Mouse (Mus musculus) brain, embryonic 14.5 days (tissue): ENCODE results near the gene Acer3. TPM values are rescaled to one million over a fixed set of nuclear protein-coding genes. Genes with fewer than 3 reads are reported as not detected.
A peak's percentile ranks its signal among the peaks of the same experiment; 100 is the strongest.

Experiments
- DNase-seq: peaks from one replicate; pipeline ENCODE4 v3.0.0-alpha.2; 2011; ENCODE audit warnings: low read depth
- CTCF ChIP-seq: fragments of 200-500 bp; IDR thresholded peaks from 2 replicates; pipeline ENCODE4 v1.5.1; 2012; ENCODE audit warnings: inconsistent platforms, mild to moderate bottlenecking, moderate library complexity, borderline replicate concordance; ENCODE audit not compliant: insufficient read depth, insufficient read length; ENCODE audit errors: extremely low read depth
- POLR2A ChIP-seq: fragments of 200-500 bp; IDR thresholded peaks from 2 replicates; pipeline ENCODE4 v1.6.1; 2012; ENCODE audit warnings: mild to moderate bottlenecking, inconsistent platforms, borderline replicate concordance; ENCODE audit not compliant: poor library complexity, insufficient read depth, insufficient read length, severe bottlenecking; ENCODE audit errors: extremely low read depth
- polyA plus RNA-seq: library from polyadenylated mRNA; depleted of rRNA; stranded (reverse); fragments of >200 nt; gene quantifications from 2 replicates; pipeline ENCODE4 v1.2.3, GENCODE M21; 2012

Acer3 gene
- polyA plus RNA-seq, 1 experiment, result 10.5 TPM

- DNase-seq, result no peak
- TF ChIP-seq CTCF (no peak), POLR2A (no peak)
Observed at GRCm38 (mm10) chr7:98330375-98331002, 9.5 kb upstream of the Acer3 start.

DNA sequence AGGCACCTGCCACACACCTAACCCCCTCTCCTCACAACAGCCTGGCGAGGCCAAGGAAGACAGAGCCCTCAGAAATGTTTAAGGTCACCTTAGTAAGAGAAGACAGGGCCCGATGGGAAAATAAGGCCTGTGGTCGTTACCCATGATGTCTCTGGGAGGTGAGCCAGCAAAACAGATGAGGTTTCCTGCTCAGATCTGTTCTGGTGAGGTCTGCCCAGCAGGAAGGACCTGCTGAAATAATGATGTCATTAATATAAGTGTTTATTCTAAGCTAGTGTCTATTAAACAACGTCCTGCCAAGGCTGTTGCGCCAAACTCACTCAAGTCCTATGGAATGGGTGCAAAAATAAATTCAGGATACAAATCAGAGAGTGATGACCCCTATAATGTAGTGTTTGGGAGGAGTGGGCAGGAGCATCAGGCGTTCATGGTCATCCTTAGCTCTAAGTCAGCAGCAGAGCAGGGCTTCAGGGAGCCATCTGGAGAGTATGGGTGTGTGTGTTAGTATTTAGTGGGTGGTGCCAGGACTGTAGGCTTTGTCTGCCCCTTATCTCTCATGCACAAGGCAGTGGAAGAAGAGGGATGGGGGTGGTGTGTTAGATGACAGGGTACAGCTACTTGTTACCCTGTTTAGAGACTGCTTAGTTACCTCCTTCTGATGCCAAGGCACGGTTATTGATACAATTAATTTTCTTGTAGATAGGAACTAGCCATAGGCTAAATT, 8.8 kb upstream of the Acer3 start:
- TF ChIP-seq CTCF (no peak), POLR2A (no peak)
- no peak for DNase-seq

- TF ChIP-seq POLR2A, result no peak
- no peak for TF ChIP-seq CTCF
- no peak for DNase-seq
Observed at GRCm38 (mm10) chr7:98328311-98328710, 7.3 kb upstream of the Acer3 start.

- TF ChIP-seq CTCF (no peak), POLR2A (no peak)
- no peak for DNase-seq
Observed at GRCm38 (mm10) chr7:98326051-98326450, 5.0 kb upstream of the Acer3 start.

GRCm38 (mm10) chr7:98324228-98324627, 3.2 kb upstream of the Acer3 start:
- TF ChIP-seq POLR2A (no peak), CTCF (no peak)
- peak; percentile 30 for DNase-seq

- peak; percentile 94 for DNase-seq
- TF ChIP-seq CTCF (no peak), POLR2A (no peak)
Observed at GRCm38 (mm10) chr7:98323288-98324019, 2.4 kb upstream of the Acer3 start.

DNA sequence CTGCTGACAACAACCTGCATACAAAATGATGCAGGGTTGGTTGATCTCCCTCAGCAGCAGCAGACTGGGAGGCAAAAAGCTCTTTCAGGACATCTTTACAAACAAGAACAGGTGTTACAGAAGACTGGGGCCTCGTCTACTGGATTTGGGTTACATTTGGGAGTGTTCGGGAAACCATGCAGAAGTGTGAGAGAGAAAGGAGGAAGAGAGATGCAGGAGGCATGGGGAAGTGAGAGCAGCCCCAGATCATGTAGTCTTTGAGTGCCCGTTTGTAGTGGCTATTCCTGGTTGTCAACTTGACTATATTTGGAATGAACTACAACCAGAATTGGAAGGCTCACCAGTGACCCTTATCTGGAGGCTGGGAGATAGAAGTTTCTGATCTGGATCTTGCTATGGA, 1.4 kb upstream of the Acer3 start:
- TF ChIP-seq CTCF, result no peak
- no peak for TF ChIP-seq POLR2A
- no peak for DNase-seq

DNA sequence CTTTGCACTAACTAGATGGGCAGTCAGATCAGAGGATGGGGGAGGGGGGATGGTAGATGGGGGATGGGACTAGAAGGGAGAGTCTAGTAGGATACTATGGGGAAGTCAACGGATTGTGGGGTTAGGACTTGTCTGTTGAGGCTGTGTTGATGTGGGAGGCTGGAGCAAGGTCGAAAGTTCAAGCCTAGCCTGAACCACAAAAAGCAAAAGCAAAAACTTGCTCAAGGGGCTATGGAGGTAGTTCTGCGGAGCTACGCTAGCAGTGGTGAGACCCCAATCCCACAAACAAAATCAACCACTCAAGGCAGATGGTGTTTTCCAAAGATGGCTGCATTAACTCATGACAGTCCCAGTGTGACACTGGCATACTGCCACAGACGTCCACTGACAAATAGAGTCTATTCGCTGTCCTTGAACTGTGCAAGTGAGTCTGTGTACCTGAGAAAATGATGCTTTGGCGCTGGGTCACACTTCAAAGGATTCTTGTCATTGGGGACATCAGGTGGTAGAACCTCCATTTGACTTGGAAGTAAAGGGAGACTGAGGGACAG, 927 bp downstream of the Acer3 start:
- TF ChIP-seq POLR2A, result no peak
- TF ChIP-seq CTCF, result no peak
- no peak for DNase-seq

GRCm38 (mm10) chr7:98316568-98316967, 4.4 kb downstream of the Acer3 start:
- TF ChIP-seq CTCF (no peak), POLR2A (no peak)
- no peak for DNase-seq

DNA sequence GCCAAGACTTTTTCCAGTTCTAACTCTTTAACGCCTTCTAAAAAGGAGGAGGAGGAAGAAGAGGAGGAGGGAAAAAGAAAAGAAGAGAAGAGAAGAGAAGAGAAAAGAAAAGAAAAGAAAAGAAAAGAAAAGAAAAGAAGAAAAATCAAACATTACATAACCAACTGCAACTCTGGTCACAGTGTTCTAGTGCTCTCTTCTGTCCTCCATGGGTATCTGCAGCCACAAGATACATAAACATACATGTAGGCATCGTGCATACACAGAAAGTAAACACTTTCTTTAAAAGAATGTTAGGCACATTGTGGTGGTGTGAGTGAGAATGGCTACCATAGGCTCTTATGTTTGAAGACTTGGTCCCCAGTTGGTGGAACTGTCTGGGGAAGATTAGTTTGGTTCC, 5.9 kb downstream of the Acer3 start:
- no peak for DNase-seq
- no peak for TF ChIP-seq POLR2A
- no peak for TF ChIP-seq CTCF

GRCm38 (mm10) chr7:98312185-98312920, 8.7 kb downstream of the Acer3 start:
- no peak for TF ChIP-seq POLR2A
- TF ChIP-seq CTCF, result no peak
- no peak for DNase-seq

DNA sequence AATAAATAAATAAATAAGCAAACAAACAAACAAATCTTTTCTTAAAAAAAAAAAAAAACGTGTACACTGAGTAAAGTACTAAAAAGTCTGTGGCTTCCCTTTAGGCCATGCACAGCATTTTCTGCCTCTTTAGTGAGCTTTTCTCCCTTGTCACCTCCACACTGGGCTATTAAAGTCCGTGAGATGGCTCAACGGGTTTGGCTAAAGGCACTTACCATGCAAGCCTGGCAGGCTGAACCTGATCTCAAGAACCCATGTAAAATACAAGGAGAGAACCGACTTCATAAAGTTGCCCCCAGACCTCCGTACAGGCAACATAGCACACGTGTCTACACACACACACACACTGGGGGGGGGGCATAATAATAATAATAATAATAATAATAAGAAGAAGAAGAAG, 10.7 kb downstream of the Acer3 start:
- TF ChIP-seq CTCF, result no peak
- no peak for TF ChIP-seq POLR2A
- no peak for DNase-seq
